Mouse (Mus musculus) mouse trophoblast stem cell (cell line): ENCODE measurements around the gene Cd96.

ENCODE experiments used
- in situ Hi-C, 2 experiments: fragments of 300-500 bp; cut with MseI, MboI; formaldehyde crosslinking; loops; 2 replicates in 1 of 2; 3 replicates in 1 of 2; pipeline ENCODE4 v1.15.1; 2025

Gene Cd96

GRCm38 (mm10) chr16:46036261-46036660, 83.8 kb downstream of the Cd96 start:
- in situ Hi-C loops = no loop called here

- in situ Hi-C loops = no loop called here
Measured at GRCm38 (mm10) chr16:46033896-46034295, 86.2 kb downstream of the Cd96 start.

DNA sequence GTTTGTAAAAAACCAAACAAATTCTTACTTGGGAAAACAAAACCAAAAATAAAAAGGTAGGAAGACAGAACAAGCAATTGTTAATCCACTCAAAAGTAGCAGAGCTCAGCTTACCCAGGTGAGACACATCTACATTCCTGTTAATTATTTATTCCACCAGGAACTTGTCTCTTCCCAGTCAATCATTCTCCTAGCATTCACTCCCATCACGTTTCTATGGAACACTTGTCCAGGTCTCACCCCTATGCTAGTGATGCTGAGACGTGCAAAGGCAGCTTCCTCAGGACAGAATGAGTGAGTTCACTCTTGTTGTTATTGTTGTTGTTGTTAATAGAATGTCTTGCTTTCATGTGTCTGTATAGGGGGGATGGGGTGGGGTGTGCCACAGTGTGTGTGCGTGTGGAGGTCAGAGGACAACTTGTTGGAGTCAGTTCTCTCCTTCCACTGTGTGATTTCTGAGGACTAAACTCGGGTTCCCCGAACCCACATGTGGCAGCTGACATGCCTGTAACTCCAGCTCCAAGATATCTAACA, 97.0 kb downstream of the Cd96 start:
- in situ Hi-C loops = no loop called here

GRCm38 (mm10) chr16:46022189-46022928, 97.7 kb downstream of the Cd96 start:
- in situ Hi-C loops = no loop called here

- in situ Hi-C loops = no loop called here
Measured at GRCm38 (mm10) chr16:46021302-46021701, 98.7 kb downstream of the Cd96 start.

GRCm38 (mm10) chr16:46020396-46020795, 99.7 kb downstream of the Cd96 start:
- in situ Hi-C loops = no loop called here

GRCm38 (mm10) chr16:46019799-46020198, 100.3 kb downstream of the Cd96 start:
- in situ Hi-C loops = no loop called here

DNA sequence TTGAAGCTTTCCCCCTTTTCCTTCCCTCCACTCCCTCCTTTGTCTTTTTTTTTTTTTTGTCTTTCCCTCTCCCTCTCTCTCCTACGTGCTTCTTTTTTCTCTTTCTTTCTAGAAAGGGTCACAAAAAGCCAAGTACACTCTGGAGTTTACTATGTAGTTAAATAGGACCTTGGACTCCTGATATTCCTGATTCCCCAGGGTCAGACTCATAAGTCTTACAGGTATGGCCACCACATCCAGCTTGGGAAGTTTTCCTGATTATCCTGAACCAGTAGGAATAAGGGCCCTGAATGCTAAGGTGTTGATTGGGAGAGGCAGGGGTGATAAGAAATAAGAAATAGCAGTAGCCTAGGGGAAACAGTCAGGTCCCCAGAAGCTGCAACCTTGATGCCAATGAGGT, 100.7 kb downstream of the Cd96 start:
- in situ Hi-C loops = no loop called here

- in situ Hi-C loops = no loop called here
Measured at GRCm38 (mm10) chr16:46011696-46012095, 108.4 kb downstream of the Cd96 start.

DNA sequence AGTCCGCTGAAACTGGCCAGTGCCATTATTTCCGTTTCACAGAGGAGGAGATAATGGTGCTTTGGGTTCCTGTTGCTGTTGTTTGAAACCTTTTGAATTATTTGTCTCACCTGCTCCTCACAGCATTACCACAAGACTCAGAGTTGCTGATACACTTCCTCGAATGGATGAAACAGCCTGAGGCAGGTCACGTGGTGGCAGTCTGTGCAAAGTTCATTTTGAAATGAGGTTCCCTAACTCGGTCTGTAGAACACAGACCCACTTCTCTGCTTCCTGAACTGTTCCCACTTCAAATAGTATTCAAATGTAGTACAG, 109.2 kb downstream of the Cd96 start:
- in situ Hi-C loops = no loop called here

- in situ Hi-C loops = no loop called here
Measured at GRCm38 (mm10) chr16:46010153-46010905, 109.7 kb downstream of the Cd96 start, which contains the start of gene Plcxd2. TSS of gene Plcxd2 (minus strand) at chr16:46010218.

DNA sequence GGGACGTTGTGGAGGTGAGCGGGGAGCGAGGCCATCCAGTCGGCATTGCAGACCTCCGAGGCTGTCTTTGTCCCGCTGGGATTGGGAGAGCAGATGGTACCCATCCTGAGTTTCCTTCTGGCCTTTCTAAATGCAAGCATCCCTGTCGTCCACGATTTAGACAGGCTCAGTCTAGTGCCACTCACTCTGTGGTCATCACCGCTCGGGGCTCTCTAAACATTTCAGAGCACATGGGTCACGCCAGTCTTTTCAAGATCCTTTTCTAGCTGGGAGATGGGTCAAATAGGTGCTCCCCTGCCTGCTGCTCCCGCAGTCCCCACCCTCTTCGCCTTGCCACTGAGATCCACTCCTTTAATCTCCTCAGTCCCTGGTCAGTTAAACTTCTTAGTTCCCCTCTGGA, 110.3 kb downstream of the Cd96 start:
- in situ Hi-C loops = no loop called here

GRCm38 (mm10) chr16:46008766-46009165, 111.3 kb downstream of the Cd96 start:
- in situ Hi-C loops = no loop called here

DNA sequence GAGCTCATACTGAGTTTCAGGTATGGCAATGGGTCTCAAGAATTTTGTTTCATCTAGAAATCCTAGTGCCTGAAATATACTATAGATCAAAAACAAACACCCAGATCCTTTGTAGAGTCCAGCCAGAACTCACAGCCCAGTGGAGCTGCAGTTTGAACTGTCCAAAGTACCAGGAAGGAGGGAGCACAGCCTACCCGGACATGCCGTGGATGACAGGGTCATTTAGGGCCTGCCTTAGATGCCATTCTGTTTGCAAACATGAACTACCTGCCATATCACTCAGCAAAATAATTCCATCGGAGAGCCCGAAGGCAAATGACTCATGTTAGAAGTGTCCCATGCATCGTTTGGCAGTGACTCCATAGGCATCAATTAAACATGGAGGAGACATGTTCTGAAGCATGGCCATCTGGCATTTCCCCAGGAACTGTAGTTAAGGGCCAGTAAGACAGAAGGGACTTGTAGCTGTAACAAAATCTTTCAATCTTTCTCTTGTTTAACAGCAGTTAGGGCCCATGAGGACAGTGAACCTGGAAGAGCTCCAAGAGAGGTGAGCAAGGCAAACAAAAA, 111.9 kb downstream of the Cd96 start:
- in situ Hi-C loops = no loop called here

- in situ Hi-C loops = no loop called here
Measured at GRCm38 (mm10) chr16:46006261-46006660, 113.8 kb downstream of the Cd96 start.

GRCm38 (mm10) chr16:46001550-46002166, 118.4 kb downstream of the Cd96 start:
- in situ Hi-C loops = no loop called here

DNA sequence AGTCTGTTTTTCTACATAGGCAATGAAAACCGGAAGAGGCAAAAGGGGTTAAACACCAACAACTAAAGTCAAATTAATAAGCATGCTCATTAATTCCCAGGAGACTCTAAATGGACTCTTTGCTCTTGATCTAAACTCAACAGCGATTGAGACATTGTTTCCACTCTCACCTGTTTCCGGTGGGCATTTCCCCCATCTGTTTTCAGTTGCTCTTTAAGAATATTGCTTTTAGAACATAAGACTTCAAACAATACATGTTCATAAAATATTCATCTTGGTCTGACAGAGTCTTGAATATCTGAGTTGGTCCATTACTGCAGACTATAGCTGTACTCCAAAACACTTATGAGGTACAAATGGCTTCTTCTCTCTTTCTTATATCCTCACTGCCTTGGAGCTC, 119.1 kb downstream of the Cd96 start:
- in situ Hi-C loops = no loop called here

DNA sequence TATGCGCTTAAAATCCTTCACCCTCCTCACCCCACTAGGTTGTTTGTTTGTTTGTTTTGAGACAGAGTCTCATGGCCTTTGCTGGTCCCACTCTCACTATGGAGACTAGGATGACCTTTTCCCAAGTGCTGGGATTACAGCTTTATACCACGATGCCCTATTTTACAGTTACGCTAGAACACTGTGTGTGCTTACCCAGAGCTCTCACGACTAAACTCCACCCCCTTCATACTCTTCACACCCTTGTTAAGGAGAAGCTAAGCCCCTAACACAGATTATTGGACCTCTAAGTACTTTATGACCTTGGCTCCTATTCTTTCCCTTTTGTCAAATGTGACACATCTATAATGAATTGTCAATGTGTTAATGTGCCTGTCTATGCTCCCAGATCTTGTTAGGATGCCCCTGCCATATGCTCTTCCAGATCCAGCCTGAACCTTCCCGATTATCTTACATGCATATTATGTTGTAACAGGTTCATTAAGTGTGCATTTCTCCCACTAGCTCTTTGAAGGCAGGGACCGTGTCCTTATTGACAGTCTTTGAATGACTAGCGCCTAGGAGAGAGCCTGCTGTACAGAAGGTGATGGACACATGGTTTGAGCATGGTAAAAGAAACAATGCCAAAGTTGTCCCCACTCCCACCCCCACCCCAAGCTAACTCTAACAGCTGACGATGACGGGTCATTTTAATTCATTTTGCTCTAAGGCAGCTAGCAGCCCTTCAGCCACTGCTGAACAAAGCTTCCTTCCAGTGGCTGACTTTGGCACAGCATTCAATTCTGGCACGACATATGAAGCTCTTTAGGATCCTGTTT, 120.5 kb downstream of the Cd96 start:
- in situ Hi-C loops = no loop called here

GRCm38 (mm10) chr16:45998231-45998630, 121.8 kb downstream of the Cd96 start:
- in situ Hi-C loops = no loop called here

GRCm38 (mm10) chr16:45990901-45991676, 129.0 kb downstream of the Cd96 start:
- in situ Hi-C loops = no loop called here

DNA sequence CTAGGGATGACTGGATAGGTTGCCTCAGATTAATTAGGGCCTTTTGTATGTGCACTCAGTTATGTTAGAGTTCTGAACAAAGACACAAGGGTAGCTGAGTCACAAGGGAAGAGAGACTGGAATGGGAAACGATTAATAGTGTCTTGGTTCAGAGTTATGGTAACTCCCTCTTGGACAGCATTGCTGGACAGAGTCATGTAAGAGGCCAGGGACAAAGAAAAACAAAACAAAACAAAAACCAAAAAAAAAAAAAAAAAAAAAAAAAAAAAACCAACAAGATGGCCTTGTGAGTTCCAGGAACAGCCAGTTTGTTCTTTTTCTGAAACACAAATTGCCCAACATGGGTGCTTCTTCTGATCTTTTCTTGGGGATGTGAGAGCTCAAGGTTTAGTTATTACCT, 133.8 kb downstream of the Cd96 start:
- in situ Hi-C loops = no loop called here
